Mouse (Mus musculus) liver, embryonic 15.5 days (tissue): ENCODE data around the gene Col5a2. TPM values are rescaled to one million over a fixed set of nuclear protein-coding genes. Genes with fewer than 3 reads are reported as not detected.

Experiments
- ATAC-seq: fragments of 200-750 bp; cut with Nextera tagmentation; 2 replicates; pipeline ENCODE4 v1.8.0; 2017; ENCODE audit warnings: moderate number of reproducible peaks, mild to moderate bottlenecking, moderate library complexity; ENCODE audit not compliant: insufficient read depth
- H3K27ac ChIP-seq: fragments of 300-500 bp; sonication (generic); replicated peaks from 2 replicates; pipeline ENCODE4 v1.5.1; 2015; ENCODE audit warnings: mild to moderate bottlenecking, inconsistent platforms
- H3K27me3 ChIP-seq: fragments of 300-500 bp; sonication (generic); 2 replicates; pipeline ENCODE4 v1.6.1; 2015; ENCODE audit warnings: mild to moderate bottlenecking, inconsistent platforms
- H3K36me3 ChIP-seq: fragments of 300-500 bp; sonication (generic); replicated peaks from 2 replicates; pipeline ENCODE4 v1.6.1; 2015; ENCODE audit warnings: moderate library complexity, mild to moderate bottlenecking, inconsistent platforms
- H3K4me1 ChIP-seq: fragments of 300-500 bp; sonication (generic); replicated peaks from 2 replicates; pipeline ENCODE4 v1.6.1; 2015; ENCODE audit warnings: inconsistent platforms
- H3K4me2 ChIP-seq: fragments of 300-500 bp; sonication (generic); 2 replicates; pipeline ENCODE4 v1.6.1; 2015; ENCODE audit warnings: moderate library complexity, mild to moderate bottlenecking, inconsistent platforms
- H3K4me3 ChIP-seq: fragments of 300-500 bp; sonication (generic); replicated peaks from 2 replicates; pipeline ENCODE4 v1.5.1; 2015; ENCODE audit warnings: mild to moderate bottlenecking, inconsistent platforms
- H3K9ac ChIP-seq: fragments of 300-500 bp; sonication (generic); 2 replicates; pipeline ENCODE4 v1.6.1; 2015; ENCODE audit warnings: moderate library complexity, mild to moderate bottlenecking, inconsistent platforms
- H3K9me3 ChIP-seq: fragments of 300-500 bp; sonication (generic); replicated peaks from 2 replicates; pipeline ENCODE4 v1.6.1; 2016; ENCODE audit warnings: inconsistent platforms
- WGBS: fragments of 180-500 bp; shearing (Covaris S2); methylation state at CpG from one replicate; pipeline ENCODE4 v1.1.7; 2015; ENCODE audit warnings: mixed read lengths; ENCODE audit not compliant: insufficient replicate concordance; 5-methylcytosine and 5-hydroxymethylcytosine counted together
- polyA plus RNA-seq: library from polyadenylated mRNA; unstranded; fragments of >200 nt; fragmentation: Nextera tagmentation; extraction: Ambion mirVana; gene quantifications from 2 replicates; pipeline ENCODE4 v1.2.1, GENCODE M21; 2015

Gene Col5a2
- polyA plus RNA-seq, 1 experiment from 2014 or later, result 6.8 TPM

DNA sequence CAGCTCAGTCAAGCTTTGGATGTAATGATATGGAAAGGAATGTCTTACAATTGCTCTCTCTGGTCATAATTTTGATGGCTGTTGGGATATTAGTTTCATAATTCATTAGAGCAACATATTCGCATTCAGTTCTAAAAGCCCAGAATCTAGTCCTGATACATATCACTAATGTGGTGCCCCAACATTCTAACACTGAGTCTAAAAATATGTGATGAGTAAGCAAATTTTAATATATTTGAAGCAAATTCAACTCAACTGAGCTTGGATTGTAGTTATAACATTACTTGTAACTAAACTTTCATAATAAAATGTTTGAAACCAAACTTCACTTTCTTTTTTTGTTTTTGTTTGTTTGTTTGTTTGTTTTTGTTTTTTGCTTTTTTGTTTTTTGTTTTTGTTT is 173.9 kb downstream of the Col5a2 start:
- Histone ChIP-seq H3K36me3 (no peaks in the 10 kb centered on the region), H3K27me3 (no peaks in the 10 kb centered on the region), H3K4me2 (no peak overlapping the region), H3K4me3 (no peak overlapping the region), H3K9ac (no peak overlapping the region), H3K4me1 (no peaks in the 10 kb centered on the region), H3K9me3 (no peaks in the 10 kb centered on the region), H3K27ac (no peak overlapping the region)
- WGBS, result 75% methylated on average over 1 of the region's 1 CpGs
- no peak for ATAC-seq

Other genes with a start within 250 kb of the Col5a2 start
- 106 and 108 TPM in 2 replicates for gene Col3a1, start 191.7 kb downstream of the Col5a2 start, polyA plus RNA-seq